Mouse (Mus musculus): ENCODE data around the gene Kmt5c. TPM values are rescaled to one million over a fixed set of nuclear protein-coding genes. Genes with fewer than 3 reads are reported as not detected.

The Kmt5c gene
- total RNA-seq (2023): 100 to 1,000 TPM; 100 to 105 TPM

GRCm38 (mm10) chr7:4739544-4740275 lies at the start of gene Kmt5c:
Gene Kmt5c, plus strand, starts transcription at chr7:4740115.

GRCm38 (mm10) chr7:4690387-4690786 lies 49.5 kb upstream of the Kmt5c start, which contains the start of gene Brsk1:
Gene Brsk1, plus strand, starts transcription at chr7:4690604.

GRCm38 (mm10) chr7:4725169-4725568 lies 14.7 kb upstream of the Kmt5c start, which contains the start of gene Tmem150b:
Gene Tmem150b, minus strand, starts transcription at chr7:4725249.

GRCm38 (mm10) chr7:4752821-4753570 lies 13.1 kb downstream of the Kmt5c start, which contains the start of gene Cox6b2:
Gene Cox6b2, minus strand, starts transcription at chr7:4753094.

GRCm38 (mm10) chr7:4771202-4771601 lies 31.3 kb downstream of the Kmt5c start, which contains the start of gene Fam71e2:
Gene Fam71e2, minus strand, starts transcription at chr7:4771302.

GRCm38 (mm10) chr7:4782759-4783158 lies 42.8 kb downstream of the Kmt5c start, which contains the start of the genes Il11 and Tmem190:
Gene Il11, minus strand, starts transcription at chr7:4782859.
Gene Tmem190, plus strand, starts transcription at chr7:4782937.

GRCm38 (mm10) chr7:4789436-4789935 lies 49.6 kb downstream of the Kmt5c start, which contains the start of gene Tmem238:
Gene Tmem238, minus strand, starts transcription at chr7:4789656.

GRCm38 (mm10) chr7:4792278-4793212 lies 52.6 kb downstream of the Kmt5c start, which contains the start of gene Rpl28:
Gene Rpl28, plus strand, starts transcription at chr7:4792874.

Other genes starting within 250 kb of the Kmt5c start
- 100 to 1,000 TPM; 228 to 250 TPM for gene Ppp1r12c, start 238.4 kb upstream of the Kmt5c start, total RNA-seq (2023)
- not detected for gene Tnnt1, start 223.7 kb upstream of the Kmt5c start, total RNA-seq (2023)
- under 1 TPM in 1 of 2 experiments, not detected in 1; 0.80 TPM for gene Tnni3, start 215.9 kb upstream of the Kmt5c start, total RNA-seq (2023)
- not detected for gene Dnaaf3, start 207.7 kb upstream of the Kmt5c start, total RNA-seq (2023)
- not detected for gene Syt5, start 192.6 kb upstream of the Kmt5c start, total RNA-seq (2023)
- gene Ptprh, start 136.1 kb upstream of the Kmt5c start, total RNA-seq (2023): not detected
- 10 to 100 TPM; 50.4 to 62.8 TPM for gene Tmem86b, start 108.7 kb upstream of the Kmt5c start, total RNA-seq (2023)
- gene Ppp6r1, start 81.1 kb upstream of the Kmt5c start, total RNA-seq (2023): 100 to 1,000 TPM; 242 to 257 TPM
- 10 to 100 TPM; 52.2 to 54.9 TPM for gene Hspbp1, start 55.0 kb upstream of the Kmt5c start, total RNA-seq (2023)
- gene Brsk1, start 49.5 kb upstream of the Kmt5c start, total RNA-seq (2023): not detected
- 1 to 10 TPM; 2.9 to 3.5 TPM for gene Tmem150b, start 14.9 kb upstream of the Kmt5c start, total RNA-seq (2023)
- gene Cox6b2, start 13.0 kb downstream of the Kmt5c start, total RNA-seq (2023): 1 to 10 TPM; 2.7 to 6.8 TPM
- not detected for gene Fam71e2, start 31.2 kb downstream of the Kmt5c start, total RNA-seq (2023)
- gene Il11, start 42.7 kb downstream of the Kmt5c start, total RNA-seq (2023): not detected
- gene Tmem190, start 42.8 kb downstream of the Kmt5c start, total RNA-seq (2023): not detected
- 1 to 10 TPM; 2.2 to 3.2 TPM for gene Tmem238, start 49.5 kb downstream of the Kmt5c start, total RNA-seq (2023)
- gene Rpl28, start 52.8 kb downstream of the Kmt5c start, total RNA-seq (2023): 1,000 to 10,000 TPM; 1,616 to 1,738 TPM
- 100 to 1,000 TPM; 115 to 155 TPM for gene Ube2s, start 72.5 kb downstream of the Kmt5c start, total RNA-seq (2023)
- 1 to 10 TPM; 1.5 to 2.2 TPM for gene Shisa7, start 104.6 kb downstream of the Kmt5c start, total RNA-seq (2023)
- 10 to 100 TPM in 1 of 2 experiments, 1 to 10 TPM in 1; 8.1 to 13.1 TPM for gene Isoc2b, start 130.1 kb downstream of the Kmt5c start, total RNA-seq (2023)
- gene Isoc2a, start 137.0 kb downstream of the Kmt5c start, total RNA-seq (2023): 10 to 100 TPM; 11.1 to 11.2 TPM
- gene Gm36210, start 166.4 kb downstream of the Kmt5c start, total RNA-seq (2023): not detected
- gene Zfp628, start 175.1 kb downstream of the Kmt5c start, total RNA-seq (2023): 10 to 100 TPM; 32.8 to 34.2 TPM
- 10 to 100 TPM in 1 of 2 experiments, 1 to 10 TPM in 1; 6.6 to 10.6 TPM for gene Nat14, start 181.9 kb downstream of the Kmt5c start, total RNA-seq (2023)
- under 1 TPM in 1 of 2 experiments, not detected in 1; 0.41 TPM for gene Ssc5d, start 185.7 kb downstream of the Kmt5c start, total RNA-seq (2023)
- gene Sbk2, start 224.3 kb downstream of the Kmt5c start, total RNA-seq (2023): under 1 TPM; 0.33 to 0.87 TPM
- gene Sbk3, start 231.1 kb downstream of the Kmt5c start, total RNA-seq (2023): not detected

Measured in B cell, adult 67 days (primary cell).